Mouse (Mus musculus) testis, adult 2 months (tissue): ENCODE data around the gene Cox15.

Experiments used
- CTCF ChIP-seq: fragments of 200-500 bp; IDR thresholded peaks from 2 replicates; pipeline ENCODE4 v1.5.1; 2012; ENCODE audit warnings: low read depth, mild to moderate bottlenecking, inconsistent platforms, low read length, moderate library complexity; ENCODE audit not compliant: control insufficient read depth, insufficient read depth, insufficient replicate concordance
- POLR2A ChIP-seq: fragments of 200-500 bp; IDR thresholded peaks from 2 replicates; pipeline ENCODE4 v1.6.1; 2012; ENCODE audit warnings: low read depth, mild to moderate bottlenecking, inconsistent platforms, low read length, moderate library complexity; ENCODE audit not compliant: control insufficient read depth

DNA sequence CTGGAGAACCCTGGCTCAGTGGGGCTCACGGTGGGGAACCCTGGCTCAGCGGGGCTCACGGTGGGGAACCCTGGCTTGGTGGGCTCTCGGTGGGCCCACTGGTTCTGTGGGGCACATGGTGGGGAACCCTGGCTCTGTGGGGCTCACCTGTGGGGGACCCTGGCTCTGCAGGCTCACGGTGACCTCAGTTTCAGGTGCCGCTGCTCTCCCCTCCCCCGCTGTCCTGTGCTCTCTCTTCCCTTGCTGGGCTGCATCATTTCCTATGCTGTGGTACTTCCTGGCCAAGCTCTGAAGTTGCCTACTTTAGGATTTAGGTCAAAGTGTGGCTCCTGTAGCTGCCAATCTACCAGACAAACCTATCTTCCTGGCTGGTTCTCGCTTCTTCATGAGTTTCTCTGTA is 29.9 kb downstream of the Cox15 start:
- no peak for TF ChIP-seq POLR2A
- no peak for TF ChIP-seq CTCF
